Mouse (Mus musculus) C2C12 (cell line): ENCODE data around the gene Lrfn2.

Experiments
- CTCF ChIP-seq: IDR thresholded peaks from one replicate; pipeline ENCODE4 v1.5.1; 2011; ENCODE audit not compliant: control insufficient read depth, insufficient read depth, insufficient read length
- MAX ChIP-seq: IDR thresholded peaks from one replicate; pipeline ENCODE4 v1.6.1; 2011; ENCODE audit warnings: mild to moderate bottlenecking, control low read depth
- MYOG ChIP-seq: IDR thresholded peaks from one replicate; pipeline ENCODE4 v1.6.1; 2011; ENCODE audit not compliant: control insufficient read depth, insufficient read length; ENCODE audit errors: extremely low read depth

- no peak for TF ChIP-seq CTCF
- no peak for TF ChIP-seq MYOG
- no peak for TF ChIP-seq MAX
These were observed 98.7 kb downstream of the Lrfn2 start for GRCm38 (mm10) chr17:49030841-49031240.
